Mouse (Mus musculus): ENCODE measurements around the gene Rnf222. TPM values are rescaled to one million over a fixed set of nuclear protein-coding genes. Genes with fewer than 3 reads are reported as not detected.

The Rnf222 gene
- polyA plus RNA-seq, 1 experiment from 2014 or later = 0.17 TPM

- peak overlapping the region; percentile 25; the same call in 1 of the 2 replicates for H3K4me2 ChIP-seq (ENCODE audit: low read length)
Measured at GRCm38 (mm10) chr11:68911531-68912177, 23.3 kb downstream of the Rnf222 start.

DNA sequence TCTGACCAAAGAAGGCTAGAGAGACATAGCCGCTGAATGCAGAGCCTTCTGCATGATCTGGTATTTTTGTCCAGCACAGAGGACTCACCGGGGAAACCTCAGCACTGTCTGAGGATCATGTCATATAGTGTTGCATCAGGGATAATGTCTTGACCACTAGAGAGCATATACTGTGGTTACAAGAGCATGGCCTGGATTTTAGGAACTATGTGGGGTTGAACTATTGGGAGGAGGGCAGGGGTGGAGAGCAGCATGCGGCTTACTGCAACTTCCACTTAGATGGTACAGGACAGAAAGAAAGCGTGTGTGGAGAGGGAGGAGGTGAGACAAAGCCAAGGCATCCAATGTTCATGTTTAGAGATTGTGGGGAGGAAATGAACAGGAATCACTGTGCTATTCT, 26.2 kb downstream of the Rnf222 start:
- ATAC-seq (replicated peaks; ENCODE audit: low FRiP score, low read depth) (no peak), DNase-seq (ENCODE audit: low spot score) (no peak)
- no peak for TF ChIP-seq CTCF (IDR thresholded peaks at IDR 0.05; ENCODE audit: low read depth)
- no peak overlapping the region for H3K27ac ChIP-seq
- no peak overlapping the region for H3K4me2 ChIP-seq (ENCODE audit: low read length)
- H3K9me3 ChIP-seq (replicated peaks; ENCODE audit: low read length) = no peaks in the 10 kb centered on the region
- WGBS = 83% methylated on average over 4 of the region's 4 CpGs
- H3K36me3 ChIP-seq (ENCODE audit: insufficient read depth, low read length) = no peaks in the 10 kb centered on the region
- no peak overlapping the region for H3K4me3 ChIP-seq (replicated peaks; ENCODE audit: low read depth, low read length)
- peaks cover 10% of the 10 kb centered on the region; the same call in 1 of the 2 replicates for H3K4me1 ChIP-seq (replicated peaks; ENCODE audit: insufficient read depth, low read length)
- H3K9ac ChIP-seq (ENCODE audit: low read depth, low read length) = no peak overlapping the region
- no peaks in the 10 kb centered on the region for H3K27me3 ChIP-seq (ENCODE audit: insufficient read depth, low read length)

More at GRCm38 (mm10) chr11:68911531-68912177, 23.3 kb downstream of the Rnf222 start:
- no peak overlapping the region for H3K4me3 ChIP-seq (replicated peaks; ENCODE audit: low read depth, low read length)
- H3K36me3 ChIP-seq (ENCODE audit: insufficient read depth, low read length) = no peaks in the 10 kb centered on the region
- ATAC-seq (replicated peaks; ENCODE audit: low FRiP score, low read depth) = no peak
- peak; percentile 91 for DNase-seq (ENCODE audit: low spot score)
- peak overlapping the region; percentile 92 for H3K27ac ChIP-seq
- TF ChIP-seq CTCF (IDR thresholded peaks at IDR 0.05; ENCODE audit: low read depth) = no peak
- peaks cover 10% of the 10 kb centered on the region; the same call in 1 of the 2 replicates for H3K4me1 ChIP-seq (replicated peaks; ENCODE audit: insufficient read depth, low read length)
- no peaks in the 10 kb centered on the region for H3K9me3 ChIP-seq (replicated peaks; ENCODE audit: low read length)
- WGBS = 11% methylated on average over 14 of the region's 14 CpGs
- H3K9ac ChIP-seq (ENCODE audit: low read depth, low read length) = peak overlapping the region; percentile 5; the same call in 1 of the 2 replicates
- H3K27me3 ChIP-seq (ENCODE audit: insufficient read depth, low read length) = no peaks in the 10 kb centered on the region

DNA sequence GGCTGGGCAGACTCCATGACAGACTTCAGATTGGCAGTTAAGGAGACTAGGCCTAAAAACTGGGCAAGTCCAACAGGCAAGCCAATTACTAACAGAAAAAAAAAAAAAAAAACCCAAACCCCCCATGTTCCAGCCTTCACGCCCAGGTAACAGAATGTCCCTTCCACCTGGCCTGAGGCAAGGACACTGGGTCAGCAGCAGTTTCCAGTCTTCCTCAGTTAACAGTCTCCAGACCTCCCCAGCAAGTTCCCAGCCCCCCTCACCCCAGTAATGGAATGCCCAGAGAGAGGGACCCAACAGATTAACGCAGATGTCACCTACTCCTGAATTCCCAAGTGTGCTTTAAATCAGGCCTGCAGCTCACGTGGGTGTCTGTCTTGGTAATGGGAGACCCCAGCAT, 34.8 kb downstream of the Rnf222 start:
- Histone ChIP-seq H3K27ac (no peak overlapping the region), H3K4me2 (ENCODE audit: low read length) (no peak overlapping the region), H3K4me3 (replicated peaks; ENCODE audit: low read depth, low read length) (no peak overlapping the region), H3K4me1 (replicated peaks; ENCODE audit: insufficient read depth, low read length) (no peaks in the 10 kb centered on the region; the same call in 1 of the 2 replicates), H3K27me3 (ENCODE audit: insufficient read depth, low read length) (no peaks in the 10 kb centered on the region), H3K9ac (ENCODE audit: low read depth, low read length) (no peak overlapping the region), H3K9me3 (replicated peaks; ENCODE audit: low read length) (no peaks in the 10 kb centered on the region), H3K36me3 (ENCODE audit: insufficient read depth, low read length) (no peaks in the 10 kb centered on the region)
- DNase-seq (ENCODE audit: low spot score) = no peak
- no peak for TF ChIP-seq CTCF (IDR thresholded peaks at IDR 0.05; ENCODE audit: low read depth)
- ATAC-seq (replicated peaks; ENCODE audit: low FRiP score, low read depth) = no peak
- WGBS = 53% methylated on average over 3 of the region's 3 CpGs

- 78% methylated on average over 2 of the region's 2 CpGs for WGBS
- Histone ChIP-seq H3K27me3 (ENCODE audit: insufficient read depth, low read length) (no peaks in the 10 kb centered on the region), H3K9ac (ENCODE audit: low read depth, low read length) (no peak overlapping the region), H3K27ac (no peak overlapping the region), H3K4me2 (ENCODE audit: low read length) (no peak overlapping the region), H3K9me3 (replicated peaks; ENCODE audit: low read length) (no peaks in the 10 kb centered on the region), H3K4me3 (replicated peaks; ENCODE audit: low read depth, low read length) (no peak overlapping the region), H3K36me3 (ENCODE audit: insufficient read depth, low read length) (no peaks in the 10 kb centered on the region), H3K4me1 (replicated peaks; ENCODE audit: insufficient read depth, low read length) (no peaks in the 10 kb centered on the region; the same call in 1 of the 2 replicates)
- DNase-seq (ENCODE audit: low spot score) (no peak), ATAC-seq (replicated peaks; ENCODE audit: low FRiP score, low read depth) (no peak)
- TF ChIP-seq CTCF (IDR thresholded peaks at IDR 0.05; ENCODE audit: low read depth) = no peak
Measured at GRCm38 (mm10) chr11:68924749-68925148, 36.4 kb downstream of the Rnf222 start.

- no peak within 1 kb of the TSS for H3K4me2 ChIP-seq (ENCODE audit: low read length)
- no peak within 1 kb of the TSS for H3K9ac ChIP-seq (ENCODE audit: low read depth, low read length)
- H3K4me1 ChIP-seq (replicated peaks; ENCODE audit: insufficient read depth, low read length) = no peaks in the 10 kb centered on the region; the same call in 1 of the 2 replicates
- no peaks in the 10 kb centered on the region for H3K27me3 ChIP-seq (ENCODE audit: insufficient read depth, low read length)
- TF ChIP-seq CTCF (IDR thresholded peaks at IDR 0.05; ENCODE audit: low read depth) = no peak; the same call in 1 of the 2 replicates
- no peak for DNase-seq (ENCODE audit: low spot score)
- no peak for ATAC-seq (replicated peaks; ENCODE audit: low FRiP score, low read depth)
- H3K36me3 ChIP-seq (ENCODE audit: insufficient read depth, low read length) = no peaks in the 10 kb centered on the region
- no peak within 1 kb of the TSS for H3K4me3 ChIP-seq (replicated peaks; ENCODE audit: low read depth, low read length)
- 91% methylated on average over 3 of the region's 3 CpGs for WGBS
- H3K27ac ChIP-seq = no peak within 1 kb of the TSS
- no peaks in the 10 kb centered on the region for H3K9me3 ChIP-seq (replicated peaks; ENCODE audit: low read length)
Measured at GRCm38 (mm10) chr11:68926981-68927380, 38.6 kb downstream of the Rnf222 start, which contains the start of gene Odf4. Odf4 (minus strand) TSS chr11:68927081.

- Histone ChIP-seq H3K4me1 (replicated peaks; ENCODE audit: insufficient read depth, low read length) (no peaks in the 10 kb centered on the region), H3K27ac (no peak overlapping the region), H3K4me2 (ENCODE audit: low read length) (no peak overlapping the region), H3K27me3 (ENCODE audit: insufficient read depth, low read length) (no peaks in the 10 kb centered on the region), H3K9ac (ENCODE audit: low read depth, low read length) (no peak overlapping the region), H3K9me3 (replicated peaks; ENCODE audit: low read length) (no peaks in the 10 kb centered on the region), H3K36me3 (ENCODE audit: insufficient read depth, low read length) (no peaks in the 10 kb centered on the region), H3K4me3 (replicated peaks; ENCODE audit: low read depth, low read length) (no peak overlapping the region)
- 78% methylated on average over 6 of the region's 6 CpGs for WGBS
- no peak for TF ChIP-seq CTCF (IDR thresholded peaks at IDR 0.05; ENCODE audit: low read depth)
- DNase-seq (ENCODE audit: low spot score) (no peak), ATAC-seq (replicated peaks; ENCODE audit: low FRiP score, low read depth) (no peak)
Measured at GRCm38 (mm10) chr11:68929947-68930346, 41.6 kb downstream of the Rnf222 start.
